Mouse (Mus musculus): Measurements from ENCODE around the gene Ndrg3. TPM values are rescaled to one million over a fixed set of nuclear protein-coding genes. Genes with fewer than 3 reads are reported as not detected.
"Not testable (repeated sequence)": the region's sequence is repeated elsewhere in the genome, so short reads cannot be mapped to it uniquely, and the experiment has no call there.

Ndrg3 gene
- polyA plus RNA-seq, 1 experiment from 2014 or later = 53.9 TPM

DNA sequence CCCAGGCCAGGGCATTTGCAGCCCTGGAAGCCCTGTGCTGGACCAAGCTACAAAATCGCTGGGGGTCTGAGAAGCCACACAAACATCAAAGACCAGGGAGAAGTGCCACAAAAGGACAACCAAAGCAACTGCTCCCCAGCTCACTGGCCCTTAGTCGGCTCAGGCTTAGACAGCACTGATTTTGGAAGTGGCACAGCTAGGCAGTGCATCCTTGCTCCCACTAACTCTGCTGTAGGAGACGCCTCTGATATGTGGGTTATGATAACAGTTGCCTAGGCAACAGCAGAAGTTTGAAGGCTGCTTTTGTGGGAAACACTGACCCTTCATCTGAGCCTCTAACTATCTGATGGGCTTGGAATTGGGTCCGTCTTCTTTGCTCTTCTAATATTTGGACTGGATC is 92.7 kb downstream of the Ndrg3 start:
- Histone ChIP-seq H3K9ac (no peak overlapping the region), H3K4me2 (replicated peaks) (no peak overlapping the region), H3K27me3 (no peaks in the 10 kb centered on the region), H3K4me3 (replicated peaks) (no peak overlapping the region), H3K27ac (replicated peaks) (no peak overlapping the region), H3K4me1 (no peaks in the 10 kb centered on the region), H3K9me3 (replicated peaks) (no peaks in the 10 kb centered on the region), H3K36me3 (no peaks in the 10 kb centered on the region)
- 74% methylated on average over 4 of the region's 4 CpGs for WGBS
- ATAC-seq (ENCODE audit: insufficient number of reproducible peaks, low FRiP score, low TSS enrichment, low read depth) = no peak

DNA sequence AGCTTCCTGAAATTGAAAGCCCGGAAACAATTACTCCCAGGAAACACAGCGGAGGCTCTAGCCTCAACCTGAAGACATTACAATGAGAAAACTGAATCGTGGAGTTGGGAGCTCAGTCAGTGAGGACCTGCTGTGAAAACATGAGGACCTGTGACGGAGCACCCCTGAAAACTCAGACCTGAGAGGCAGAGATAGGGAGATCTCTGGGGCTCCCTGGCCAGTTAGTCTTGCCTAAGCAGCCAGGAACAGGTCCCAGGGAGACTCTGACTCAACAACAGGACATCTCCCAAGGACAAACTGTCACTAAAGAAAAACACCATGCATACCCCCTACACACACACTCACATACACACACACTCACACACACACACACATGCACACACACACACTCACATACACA is 93.5 kb downstream of the Ndrg3 start:
- H3K4me1 ChIP-seq = no peaks in the 10 kb centered on the region
- H3K27me3 ChIP-seq = no peaks in the 10 kb centered on the region
- no peak overlapping the region for H3K4me3 ChIP-seq (replicated peaks)
- ATAC-seq (ENCODE audit: insufficient number of reproducible peaks, low FRiP score, low TSS enrichment, low read depth) = no peak
- H3K27ac ChIP-seq (replicated peaks) = no peak overlapping the region
- 59% methylated on average over 4 of the region's 4 CpGs for WGBS
- H3K36me3 ChIP-seq = no peaks in the 10 kb centered on the region
- no peak overlapping the region for H3K9ac ChIP-seq
- H3K9me3 ChIP-seq (replicated peaks) = no peaks in the 10 kb centered on the region
- no peak overlapping the region for H3K4me2 ChIP-seq (replicated peaks)

DNA sequence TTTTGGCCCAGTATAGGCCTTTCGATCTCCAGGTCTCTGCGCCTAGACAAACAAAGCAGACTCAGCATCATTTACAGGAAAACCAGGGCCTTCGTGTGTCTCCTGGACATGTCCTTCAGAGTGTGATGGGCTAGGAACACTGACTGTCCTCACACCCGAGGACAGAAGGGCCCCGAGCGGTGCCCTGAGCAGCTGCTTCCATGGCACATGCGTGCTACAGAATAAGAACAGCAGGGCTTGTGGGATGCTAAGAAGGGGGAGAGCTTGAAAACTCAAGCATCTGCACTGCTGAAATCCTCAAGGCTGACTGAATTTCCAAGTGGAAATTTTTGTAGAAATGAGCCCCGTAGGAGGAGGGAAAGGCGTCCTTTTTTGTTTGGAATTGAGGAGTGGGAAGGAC is 94.8 kb downstream of the Ndrg3 start:
- Histone ChIP-seq H3K4me2 (replicated peaks) (no peak overlapping the region), H3K4me1 (no peaks in the 10 kb centered on the region), H3K27ac (replicated peaks) (no peak overlapping the region), H3K9me3 (replicated peaks) (no peaks in the 10 kb centered on the region), H3K9ac (no peak overlapping the region), H3K4me3 (replicated peaks) (no peak overlapping the region), H3K36me3 (no peaks in the 10 kb centered on the region), H3K27me3 (no peaks in the 10 kb centered on the region)
- WGBS = 79% methylated on average over 9 of the region's 9 CpGs
- no peak for ATAC-seq (ENCODE audit: insufficient number of reproducible peaks, low FRiP score, low TSS enrichment, low read depth)

DNA sequence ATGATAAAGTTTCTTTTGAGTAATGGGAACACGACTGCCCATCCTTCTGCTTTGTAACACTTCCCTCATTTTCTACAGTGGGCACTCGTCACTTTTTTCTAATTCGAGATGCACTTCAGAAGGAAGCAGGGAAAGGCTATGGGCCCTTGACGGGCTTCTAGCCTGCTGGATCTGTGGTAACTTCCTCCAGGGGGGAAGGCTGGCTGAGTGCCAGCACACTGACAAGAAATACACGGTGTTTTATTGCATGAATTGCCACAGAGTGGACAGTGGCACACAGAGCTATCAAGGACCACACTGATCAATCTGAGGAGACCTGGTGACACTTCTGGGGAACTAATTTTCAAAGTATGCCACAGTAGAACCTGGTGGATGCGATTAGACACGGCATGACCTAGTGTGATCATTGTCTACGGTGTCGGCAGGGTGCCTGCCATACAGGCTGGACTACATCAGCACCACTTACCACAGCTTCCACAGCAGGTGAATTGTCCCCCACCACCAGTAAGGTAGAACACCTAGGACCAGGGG is 95.4 kb downstream of the Ndrg3 start:
- WGBS = 64% methylated on average over 9 of the region's 9 CpGs
- no peaks in the 10 kb centered on the region for H3K27me3 ChIP-seq

DNA sequence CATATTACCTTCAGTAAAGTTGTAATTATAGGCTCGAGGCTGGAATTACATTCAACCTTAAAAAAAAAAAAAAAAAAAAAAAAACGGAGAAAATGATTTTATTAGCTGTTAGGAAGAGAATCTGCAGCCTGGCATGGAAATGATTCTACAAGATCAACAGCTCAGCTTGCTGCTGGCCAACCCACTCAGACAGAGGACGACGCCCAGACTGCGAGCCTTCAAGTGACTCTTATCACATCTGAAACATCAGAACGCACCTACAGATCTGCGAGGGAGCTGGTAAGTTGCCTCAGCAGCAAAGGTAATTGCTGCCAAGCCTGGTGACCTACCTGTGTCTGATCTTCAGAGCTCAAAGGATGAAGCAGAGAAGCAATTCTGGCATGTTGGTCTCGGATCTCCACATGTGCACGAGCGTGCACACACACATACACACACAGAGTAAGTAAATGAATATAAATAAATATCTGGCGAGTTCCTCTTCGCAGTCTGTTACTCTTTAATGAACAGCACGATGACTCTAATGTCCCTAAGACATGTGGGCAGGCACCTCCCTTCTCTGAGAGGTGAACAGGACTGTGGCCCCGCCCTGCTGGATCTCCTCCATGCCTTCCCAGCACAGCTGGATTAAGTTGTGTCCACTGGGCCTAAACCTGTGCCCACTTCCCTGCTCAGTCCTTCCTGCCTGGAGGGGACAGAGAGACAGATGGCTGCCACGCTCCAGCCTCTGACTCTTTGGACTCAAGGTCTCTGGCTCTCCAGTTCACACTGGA is 97.2 kb downstream of the Ndrg3 start:
- H3K27me3 ChIP-seq = no peaks in the 10 kb centered on the region
- WGBS = 73% methylated on average over 15 of the region's 15 CpGs
- H3K4me3 ChIP-seq (replicated peaks) = no peak overlapping the region
- H3K9ac ChIP-seq = no peak overlapping the region
- H3K4me2 ChIP-seq (replicated peaks) = no peak overlapping the region
- H3K9me3 ChIP-seq (replicated peaks) = no peaks in the 10 kb centered on the region
- no peaks in the 10 kb centered on the region for H3K36me3 ChIP-seq
- no peak for ATAC-seq (ENCODE audit: insufficient number of reproducible peaks, low FRiP score, low TSS enrichment, low read depth)
- H3K4me1 ChIP-seq = no peaks in the 10 kb centered on the region
- H3K27ac ChIP-seq (replicated peaks) = no peak overlapping the region

More for the DNA sequence above, 95.4 kb downstream of the Ndrg3 start:
- H3K9ac ChIP-seq = no peak overlapping the region
- no peaks in the 10 kb centered on the region for H3K9me3 ChIP-seq (replicated peaks)
- no peaks in the 10 kb centered on the region for H3K4me1 ChIP-seq
- no peak overlapping the region for H3K4me2 ChIP-seq (replicated peaks)
- no peak overlapping the region for H3K27ac ChIP-seq (replicated peaks)
- no peak overlapping the region for H3K4me3 ChIP-seq (replicated peaks)
- H3K36me3 ChIP-seq = no peaks in the 10 kb centered on the region
- ATAC-seq (ENCODE audit: insufficient number of reproducible peaks, low FRiP score, low TSS enrichment, low read depth) = no peak

DNA sequence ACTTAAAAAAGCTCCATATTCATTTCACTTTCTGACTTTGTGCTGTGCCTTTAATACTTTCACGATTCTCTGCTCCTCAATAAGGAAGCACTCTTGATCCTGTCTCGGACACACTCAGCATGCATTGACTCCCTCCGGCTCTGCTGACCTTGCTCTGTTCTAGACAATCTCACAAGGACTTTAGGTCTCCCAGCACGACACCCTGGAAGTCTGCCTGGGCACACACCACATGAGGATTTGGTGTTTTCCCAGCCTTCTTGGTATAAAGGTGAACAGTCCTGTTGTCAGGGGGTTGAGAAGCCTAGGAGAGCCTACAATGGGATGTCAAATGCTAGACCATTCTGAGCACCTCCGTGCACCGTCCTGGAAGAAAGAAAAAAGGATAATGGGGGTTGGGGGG is 99.0 kb downstream of the Ndrg3 start:
- Histone ChIP-seq H3K4me2 (replicated peaks) (no peak overlapping the region), H3K36me3 (no peaks in the 10 kb centered on the region), H3K27me3 (no peaks in the 10 kb centered on the region), H3K9me3 (replicated peaks) (no peaks in the 10 kb centered on the region), H3K27ac (replicated peaks) (no peak overlapping the region), H3K4me3 (replicated peaks) (no peak overlapping the region), H3K4me1 (no peaks in the 10 kb centered on the region), H3K9ac (no peak overlapping the region)
- no peak for ATAC-seq (ENCODE audit: insufficient number of reproducible peaks, low FRiP score, low TSS enrichment, low read depth)
- 77% methylated on average over 6 of the region's 6 CpGs for WGBS

DNA sequence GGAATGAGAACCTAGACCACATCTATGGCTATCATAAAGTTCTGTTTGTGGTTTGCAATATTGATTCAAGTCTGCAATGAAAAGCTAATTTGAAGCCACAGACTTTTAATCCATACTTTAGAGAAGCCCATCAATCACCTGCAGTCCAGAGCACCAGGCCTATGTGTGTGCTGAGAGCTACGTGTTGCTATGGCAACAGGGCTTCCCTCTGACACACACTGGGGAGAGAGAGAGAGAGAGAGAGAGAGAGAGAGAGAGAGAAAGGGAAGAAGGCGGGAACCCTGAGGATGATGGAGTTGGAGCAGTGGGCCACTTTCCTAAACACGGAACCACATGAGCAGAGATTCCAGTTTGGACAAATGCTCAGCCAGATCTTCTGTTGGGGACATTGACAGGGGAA is 99.6 kb downstream of the Ndrg3 start:
- H3K9ac ChIP-seq = no peak overlapping the region
- no peak overlapping the region for H3K4me3 ChIP-seq (replicated peaks)
- H3K27ac ChIP-seq (replicated peaks) = no peak overlapping the region
- no peak overlapping the region for H3K4me2 ChIP-seq (replicated peaks)
- no peaks in the 10 kb centered on the region for H3K4me1 ChIP-seq
- H3K9me3 ChIP-seq (replicated peaks) = no peaks in the 10 kb centered on the region
- no peak for ATAC-seq (ENCODE audit: insufficient number of reproducible peaks, low FRiP score, low TSS enrichment, low read depth)
- no peaks in the 10 kb centered on the region for H3K27me3 ChIP-seq
- 51% methylated on average over 3 of the region's 3 CpGs for WGBS
- no peaks in the 10 kb centered on the region for H3K36me3 ChIP-seq

DNA sequence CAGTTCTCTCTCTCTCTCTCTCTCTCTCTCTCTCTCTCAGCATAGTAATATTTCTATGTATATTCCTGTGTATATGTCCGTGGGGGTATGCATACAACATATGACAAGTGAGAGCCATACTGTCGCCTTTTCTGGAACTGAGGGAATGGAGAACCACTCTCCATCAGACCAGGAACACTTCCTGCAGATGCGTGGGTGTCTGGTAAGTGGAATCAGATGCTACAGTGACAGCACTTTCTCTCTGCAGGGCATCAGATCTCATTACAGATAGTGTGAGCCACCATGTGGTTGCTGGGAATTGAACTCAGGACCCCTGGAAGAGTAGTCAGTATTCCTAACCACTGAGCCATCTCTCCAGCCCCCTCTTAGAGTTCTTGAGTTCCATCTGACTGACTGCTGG is 103.4 kb downstream of the Ndrg3 start:
- ATAC-seq (ENCODE audit: insufficient number of reproducible peaks, low FRiP score, low TSS enrichment, low read depth) = no peak
- H3K27me3 ChIP-seq = no peaks in the 10 kb centered on the region
- H3K4me1 ChIP-seq = no peaks in the 10 kb centered on the region
- no peak overlapping the region for H3K4me3 ChIP-seq (replicated peaks)
- no peaks in the 10 kb centered on the region for H3K9me3 ChIP-seq (replicated peaks)
- no peak overlapping the region for H3K4me2 ChIP-seq (replicated peaks)
- no peak overlapping the region for H3K9ac ChIP-seq
- WGBS = 42% methylated on average over 3 of the region's 3 CpGs
- H3K27ac ChIP-seq (replicated peaks) = no peak overlapping the region
- H3K36me3 ChIP-seq = no peaks in the 10 kb centered on the region

DNA sequence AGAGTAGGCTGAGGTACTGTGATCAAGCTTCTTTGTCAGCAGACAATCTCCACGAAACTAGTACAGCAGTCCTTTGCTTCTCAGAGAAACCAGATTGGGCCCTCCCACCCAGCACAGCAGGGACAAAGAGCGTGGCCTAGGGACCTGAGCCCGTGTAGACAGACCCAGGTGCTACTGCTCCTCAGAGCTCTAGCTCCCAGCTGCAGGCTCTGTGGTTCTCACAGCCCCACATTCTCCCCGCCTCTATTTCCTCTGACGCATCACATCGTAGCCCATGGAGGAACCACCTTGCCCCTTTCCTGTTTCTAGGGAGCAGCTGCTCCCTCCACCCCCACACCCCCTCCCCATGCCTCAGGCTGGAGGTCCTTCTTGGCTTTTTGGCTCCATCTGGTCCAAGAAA is 104.8 kb downstream of the Ndrg3 start, which contains the start of gene Sla2:
TSS of gene Sla2 (minus strand) at position 176 of the 400 bp plus-strand sequence.
- Histone ChIP-seq H3K27me3 (no peaks in the 10 kb centered on the region), H3K36me3 (no peaks in the 10 kb centered on the region), H3K9ac (no peak within 1 kb of the TSS), H3K9me3 (replicated peaks) (no peaks in the 10 kb centered on the region), H3K4me3 (replicated peaks) (no peak within 1 kb of the TSS), H3K27ac (replicated peaks) (no peak within 1 kb of the TSS), H3K4me1 (no peaks in the 10 kb centered on the region), H3K4me2 (replicated peaks) (no peak within 1 kb of the TSS)
- ATAC-seq (ENCODE audit: insufficient number of reproducible peaks, low FRiP score, low TSS enrichment, low read depth) = no peak
- WGBS = 66% methylated on average over 6 of the region's 6 CpGs

DNA sequence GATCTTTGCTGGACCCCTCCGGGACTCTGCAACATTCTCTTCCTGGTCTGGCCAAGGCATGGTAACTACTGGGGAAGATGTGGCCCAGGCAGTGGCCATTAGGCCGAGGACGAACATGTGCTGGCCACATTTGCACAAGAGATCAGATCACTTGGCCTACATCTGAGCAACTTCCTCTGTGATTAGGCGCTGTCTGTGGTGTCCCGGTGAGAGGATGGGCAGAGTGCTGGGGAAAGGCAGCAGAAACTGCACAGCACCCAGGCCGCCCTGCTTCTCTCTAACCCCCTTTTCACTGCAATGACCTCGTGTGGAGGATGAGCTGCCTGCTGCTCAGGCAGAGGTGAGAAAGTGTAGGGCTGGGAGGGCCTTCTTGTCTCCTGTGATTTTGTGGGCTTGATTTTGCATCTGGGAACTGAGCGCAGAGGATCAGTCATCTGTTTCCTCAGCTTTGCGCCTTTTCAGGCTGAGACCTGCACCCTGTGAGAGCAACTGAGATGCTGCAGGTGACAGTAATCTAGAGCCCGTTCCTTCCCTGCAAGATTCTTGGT is 105.7 kb downstream of the Ndrg3 start:
- WGBS = 70% methylated on average over 10 of the region's 10 CpGs
- H3K4me3 ChIP-seq (replicated peaks) = no peak overlapping the region
- no peak overlapping the region for H3K27ac ChIP-seq (replicated peaks)
- H3K9ac ChIP-seq = no peak overlapping the region
- H3K4me2 ChIP-seq (replicated peaks) = no peak overlapping the region
- no peaks in the 10 kb centered on the region for H3K9me3 ChIP-seq (replicated peaks)
- no peaks in the 10 kb centered on the region for H3K36me3 ChIP-seq
- no peak for ATAC-seq (ENCODE audit: insufficient number of reproducible peaks, low FRiP score, low TSS enrichment, low read depth)
- H3K27me3 ChIP-seq = no peaks in the 10 kb centered on the region
- no peaks in the 10 kb centered on the region for H3K4me1 ChIP-seq

DNA sequence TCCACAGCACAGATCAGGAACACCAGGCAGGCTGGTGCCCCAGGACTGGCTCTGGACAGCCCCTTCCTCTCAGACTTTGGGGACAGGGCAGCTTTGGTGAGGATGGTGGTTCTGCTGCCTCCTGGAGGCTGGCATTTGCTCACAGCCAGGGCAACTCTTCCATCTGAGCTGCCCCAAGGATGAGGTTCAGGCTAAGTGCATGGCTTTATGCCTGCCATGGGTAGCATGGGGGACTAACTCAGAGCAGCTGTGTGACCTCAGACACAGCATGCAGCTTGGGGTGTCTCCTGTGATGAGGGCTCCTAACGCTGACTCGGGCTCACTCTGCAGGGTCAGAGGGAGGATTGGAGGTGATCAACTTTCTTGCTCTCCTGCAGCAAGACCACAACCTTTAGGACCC is 106.2 kb downstream of the Ndrg3 start:
- H3K36me3 ChIP-seq; H3K9me3 ChIP-seq (replicated peaks); ATAC-seq (ENCODE audit: insufficient number of reproducible peaks, low FRiP score, low TSS enrichment, low read depth); H3K4me2 ChIP-seq (replicated peaks); H3K27ac ChIP-seq (replicated peaks); H3K4me3 ChIP-seq (replicated peaks); H3K9ac ChIP-seq; H3K27me3 ChIP-seq; H3K4me1 ChIP-seq: not testable (repeated sequence)
- 43% methylated on average over 2 of the region's 2 CpGs for WGBS
